Mouse (Mus musculus) megakaryocyte, embryonic 14.5 days (primary cell): ENCODE results near the gene Fam213b. TPM values are rescaled to one million over a fixed set of nuclear protein-coding genes. Genes with fewer than 3 reads are reported as not detected.

Source experiments
- H3K27me3 ChIP-seq: replicated peaks from 2 replicates; pipeline ENCODE3; 2012; ENCODE audit warnings: inconsistent platforms
- H3K36me3 ChIP-seq: replicated peaks from 2 replicates; pipeline ENCODE3; 2012; ENCODE audit warnings: low read length, inconsistent platforms, mixed read lengths
- H3K4me1 ChIP-seq: 2 replicates; pipeline ENCODE4 v1.6.1; 2012; ENCODE audit warnings: inconsistent platforms
- H3K4me3 ChIP-seq: replicated peaks from 2 replicates; pipeline ENCODE3; 2012; ENCODE audit warnings: moderate library complexity, mild to moderate bottlenecking, inconsistent platforms
- H3K9me3 ChIP-seq: 2 replicates; pipeline ENCODE4 v1.6.1; 2012; ENCODE audit warnings: inconsistent platforms
- FLI1 ChIP-seq: IDR thresholded peaks from 2 replicates; pipeline ENCODE4 v1.6.1; 2012; ENCODE audit warnings: low read length, inconsistent platforms, mixed read lengths
- GATA1 ChIP-seq: IDR thresholded peaks from 3 replicates; pipeline ENCODE4 v1.6.1; 2012; ENCODE audit warnings: mixed read lengths, low read length, inconsistent platforms, borderline replicate concordance
- polyA plus RNA-seq: library from polyadenylated mRNA; stranded (reverse); fragments of >175 nt; gene quantifications from 2 replicates; pipeline ENCODE4 v1.2.3, GENCODE M21; 2012; ENCODE audit warnings: low replicate concordance; ENCODE audit not compliant: insufficient read depth

The Fam213b gene
- polyA plus RNA-seq, 1 experiment = 13.1 TPM

- no peak for TF ChIP-seq GATA1
- no peak for TF ChIP-seq FLI1
- peaks cover 25% of the 10 kb centered on the region for H3K4me1 ChIP-seq
- peaks cover 9% of the 10 kb centered on the region for H3K9me3 ChIP-seq
- peaks cover 66% of the 10 kb centered on the region for H3K27me3 ChIP-seq
- H3K36me3 ChIP-seq = no peaks in the 10 kb centered on the region
- H3K4me3 ChIP-seq = peak overlapping the region; percentile 18
Observed at GRCm38 (mm10) chr4:154854676-154855345, 44.1 kb downstream of the Fam213b start.

GRCm38 (mm10) chr4:154853881-154854280 is 45.1 kb downstream of the Fam213b start:
- Histone ChIP-seq H3K36me3 (no peaks in the 10 kb centered on the region), H3K9me3 (peaks cover 9% of the 10 kb centered on the region), H3K4me3 (no peak overlapping the region), H3K4me1 (peaks cover 21% of the 10 kb centered on the region), H3K27me3 (peaks cover 56% of the 10 kb centered on the region)
- TF ChIP-seq GATA1 = no peak
- TF ChIP-seq FLI1 = no peak

GRCm38 (mm10) chr4:154852696-154853095 is 46.2 kb downstream of the Fam213b start:
- no peak overlapping the region for H3K4me3 ChIP-seq
- H3K4me1 ChIP-seq = peaks cover 21% of the 10 kb centered on the region
- no peaks in the 10 kb centered on the region for H3K36me3 ChIP-seq
- no peak for TF ChIP-seq GATA1
- H3K27me3 ChIP-seq = peaks cover 44% of the 10 kb centered on the region
- H3K9me3 ChIP-seq = peaks cover 9% of the 10 kb centered on the region

Other genes with a start within 250 kb of the Fam213b start
- gene Actrt2, start 231.3 kb downstream of the Fam213b start, polyA plus RNA-seq = not detected in 2 replicates
- gene Ttc34, start 61.7 kb downstream of the Fam213b start, polyA plus RNA-seq = not detected in 2 replicates
- 1.2 TPM in 1 of 2 replicates, not detected in the other for gene Mmel1, start 29.6 kb downstream of the Fam213b start, polyA plus RNA-seq
- 5.4 TPM in 1 of 2 replicates, not detected in the other for gene Tnfrsf14, start 29.4 kb upstream of the Fam213b start, polyA plus RNA-seq
- 0.23 TPM in 1 of 2 replicates, not detected in the other for gene Hes5, start 61.8 kb upstream of the Fam213b start, polyA plus RNA-seq
- gene Pank4, start 65.0 kb upstream of the Fam213b start, polyA plus RNA-seq = 5.4 and 13.1 TPM in 2 replicates
- gene Plch2, start 157.6 kb upstream of the Fam213b start, polyA plus RNA-seq = 0.27 and 0.88 TPM in 2 replicates
- gene Pex10, start 167.9 kb upstream of the Fam213b start, polyA plus RNA-seq = 1.4 and 4.3 TPM in 2 replicates
- 18.8 and 58.8 TPM in 2 replicates for gene Rer1, start 187.2 kb upstream of the Fam213b start, polyA plus RNA-seq
- gene Morn1, start 187.4 kb upstream of the Fam213b start, polyA plus RNA-seq = 4.3 and 6.3 TPM in 2 replicates